33 mouse cellular contexts compared by ENCODE assay signal in genomic region chr9:14821396-14821795, GRCm38 (mm10). TPM values are rescaled to one million over a fixed set of nuclear protein-coding genes. Genes with fewer than 3 reads are reported as not detected.
"Had no signal": no experiment of that assay in that cellular context is flagged by ENCODE, and none has a peak within 500 bp of the region (broad histone marks: within the 10 kb centered on the region; RNA-seq: fewer than 3 reads in every experiment).

No protein-coding gene starts in this region.

- H3K27me3 ChIP-seq: embryonic facial prominence, embryonic 12.5 days; embryonic facial prominence, embryonic 13.5 days; embryonic facial prominence, embryonic 15.5 days; forebrain, embryonic 12.5 days; forebrain, embryonic 13.5 days; forebrain, embryonic 15.5 days had no signal

- H3K4me1 ChIP-seq: embryonic facial prominence, embryonic 10.5 days; embryonic facial prominence, embryonic 12.5 days; embryonic facial prominence, embryonic 13.5 days; embryonic facial prominence, embryonic 15.5 days; forebrain, embryonic 10.5 days; forebrain, embryonic 12.5 days; forebrain, embryonic 13.5 days; forebrain, embryonic 15.5 days had no signal

- ATAC-seq: forebrain, embryonic 13.5 days; forebrain, embryonic 14.5 days; forebrain, embryonic 15.5 days; forebrain, embryonic 16.5 days; forebrain, postnatal 0 days had no signal

- DNase-seq: cerebellum, adult 9-11 months; cerebellum, postnatal 10 days; cerebellum, postnatal 14 days; cerebellum, postnatal 25 days; cerebellum, postnatal 36 days; embryo, embryonic 11 days; forebrain, postnatal 0 days; gastrocnemius, adult 2 months; gastrocnemius, postnatal 10 days; gastrocnemius, postnatal 14 days; gastrocnemius, postnatal 25 days; gastrocnemius, postnatal 36 days; heart, adult 11 months; heart, adult 18-20 months; heart, adult 2 months had no signal

- H3K27ac ChIP-seq: embryonic facial prominence, embryonic 10.5 days; embryonic facial prominence, embryonic 12.5 days; embryonic facial prominence, embryonic 13.5 days; embryonic facial prominence, embryonic 15.5 days; forebrain, embryonic 10.5 days; forebrain, embryonic 12.5 days; forebrain, embryonic 13.5 days; forebrain, embryonic 15.5 days; gastrocnemius, adult 2 months; heart, adult 2 months had no signal

- H3K4me2 ChIP-seq: embryonic facial prominence, embryonic 12.5 days; embryonic facial prominence, embryonic 13.5 days; embryonic facial prominence, embryonic 15.5 days; forebrain, embryonic 12.5 days; forebrain, embryonic 13.5 days; forebrain, embryonic 15.5 days had no signal

- H3K9me3 ChIP-seq: embryonic facial prominence, embryonic 10.5 days; embryonic facial prominence, embryonic 12.5 days; embryonic facial prominence, embryonic 13.5 days; embryonic facial prominence, embryonic 15.5 days; forebrain, embryonic 10.5 days; forebrain, embryonic 12.5 days; forebrain, embryonic 13.5 days; forebrain, embryonic 15.5 days had no signal

- H3K9ac ChIP-seq: embryonic facial prominence, embryonic 12.5 days; embryonic facial prominence, embryonic 13.5 days; embryonic facial prominence, embryonic 15.5 days; forebrain, embryonic 12.5 days; forebrain, embryonic 13.5 days; forebrain, embryonic 15.5 days; forebrain, postnatal 0 days had no signal

- H3K4me3 ChIP-seq: embryonic facial prominence, embryonic 10.5 days; embryonic facial prominence, embryonic 12.5 days; embryonic facial prominence, embryonic 13.5 days; embryonic facial prominence, embryonic 15.5 days; erythroblast, embryonic 14.5 days; forebrain, embryonic 10.5 days; forebrain, embryonic 12.5 days; forebrain, embryonic 13.5 days; forebrain, embryonic 15.5 days; gastrocnemius, adult 2 months; heart, adult 2 months had no signal

RNA-seq across cellular contexts. Expression of gene Gpr83, which starts 38.6 kb away (rescaled TPM):
- total RNA-seq: common myeloid progenitor, adult 5-6 weeks; gastrocnemius, adult 18-20 months; gastrocnemius, adult 2 months; gastrocnemius, adult 8-10 months; gastrocnemius, postnatal 14 days; gastrocnemius, postnatal 25 days; gastrocnemius, postnatal 36 days; heart, adult 18-20 months; heart, adult 2 months had no signal
- polyA plus RNA-seq: erythroblast, embryonic 14.5 days; gonadal fat pad, adult 2 months had no signal

RNA-seq across cellular contexts. Expression of gene 1700012B09Rik, which starts 50.6 kb away (rescaled TPM):
- total RNA-seq: gastrocnemius, adult 18-20 months; gastrocnemius, adult 2 months; gastrocnemius, adult 8-10 months; gastrocnemius, postnatal 10 days; gastrocnemius, postnatal 14 days; gastrocnemius, postnatal 25 days; gastrocnemius, postnatal 36 days; gastrocnemius, postnatal 4 days; heart, adult 18-20 months; heart, adult 2 months; heart, adult 8-10 months had no signal
- polyA plus RNA-seq: embryonic facial prominence, embryonic 13.5 days; erythroblast, embryonic 14.5 days; forebrain, embryonic 10.5 days; forebrain, embryonic 11.5 days; heart, adult 2 months had no signal
